Mouse (Mus musculus) lung, postnatal 0 days (tissue): Measurements from ENCODE around the gene Slc18b1. TPM values are rescaled to one million over a fixed set of nuclear protein-coding genes. Genes with fewer than 3 reads are reported as not detected.

Source experiments
- ATAC-seq: fragments of 200-750 bp; cut with Nextera tagmentation; 2 replicates; pipeline ENCODE4 v1.8.0; 2017; ENCODE audit warnings: moderate library complexity
- DNase-seq: peaks from one replicate; pipeline ENCODE4 v3.0.0-alpha.2; 2016; ENCODE audit warnings: low spot score
- H3K27ac ChIP-seq: fragments of 300-500 bp; sonication (generic); 2 replicates; pipeline ENCODE4 v1.5.1; 2014; ENCODE audit warnings: antibody characterized with exemption, mild to moderate bottlenecking, low read length, mixed read lengths
- H3K27me3 ChIP-seq: fragments of 300-500 bp; sonication (generic); replicated peaks from 2 replicates; pipeline ENCODE4 v1.6.1; 2014; ENCODE audit warnings: low read length, mixed read lengths; ENCODE audit not compliant: insufficient read depth
- H3K36me3 ChIP-seq: fragments of 300-500 bp; sonication (generic); 2 replicates; pipeline ENCODE4 v1.6.1; 2014; ENCODE audit warnings: low read length, mixed read lengths; ENCODE audit not compliant: insufficient read depth
- H3K4me1 ChIP-seq: fragments of 300-500 bp; sonication (generic); 2 replicates; pipeline ENCODE4 v1.6.1; 2014; ENCODE audit warnings: antibody characterized with exemption, low read depth, low read length, mixed read lengths; ENCODE audit not compliant: insufficient read depth
- H3K4me2 ChIP-seq: fragments of 300-500 bp; sonication (generic); replicated peaks from 2 replicates; pipeline ENCODE4 v1.6.1; 2014; ENCODE audit warnings: low read depth, mild to moderate bottlenecking, low read length, moderate library complexity, mixed read lengths
- H3K4me3 ChIP-seq: fragments of 300-500 bp; sonication (generic); 2 replicates; pipeline ENCODE4 v1.5.1; 2014; ENCODE audit warnings: low read depth, low read length
- H3K9ac ChIP-seq: fragments of 300-500 bp; sonication (generic); replicated peaks from 2 replicates; pipeline ENCODE4 v1.6.1; 2014; ENCODE audit warnings: low read depth, mild to moderate bottlenecking
- H3K9me3 ChIP-seq: fragments of 300-500 bp; sonication (generic); 2 replicates; pipeline ENCODE4 v1.6.1; 2016; ENCODE audit warnings: low read length, mixed read lengths
- CTCF ChIP-seq: IDR thresholded peaks from 2 replicates; pipeline ENCODE4 v1.5.1; 2016; ENCODE audit warnings: antibody characterized with exemption, mild to moderate bottlenecking
- EP300 ChIP-seq: IDR thresholded peaks from 2 replicates; pipeline ENCODE4 v1.6.1; 2016; ENCODE audit warnings: antibody characterized with exemption, mild to moderate bottlenecking, control low read depth
- whole genome bisulfite sequencing: fragments of 180-500 bp; shearing (Covaris S2); extraction: QIAGEN DNeasy Blood & Tissue Kit; methylation state at CpG from one replicate; pipeline ENCODE4 v1.1.7; 2014; 5-methylcytosine and 5-hydroxymethylcytosine counted together
- polyA plus RNA-seq: library from polyadenylated mRNA; unstranded; fragments of >200 nt; fragmentation: Nextera tagmentation; extraction: Ambion mirVana; gene quantifications from 2 replicates; pipeline ENCODE4 v1.2.1, GENCODE M21; 2015

The Slc18b1 gene
- polyA plus RNA-seq, 1 experiment from 2014 or later: 8.3 TPM

GRCm38 (mm10) chr10:23838910-23839309 lies 42.1 kb downstream of the Slc18b1 start:
- Histone ChIP-seq H3K4me3 (no peak overlapping the region), H3K9ac (no peak overlapping the region), H3K4me1 (no peaks in the 10 kb centered on the region), H3K27ac (no peak overlapping the region), H3K27me3 (no peaks in the 10 kb centered on the region), H3K36me3 (no peaks in the 10 kb centered on the region), H3K9me3 (no peaks in the 10 kb centered on the region), H3K4me2 (no peak overlapping the region)
- ATAC-seq (no peak), DNase-seq (no peak)
- no peak for TF ChIP-seq EP300
- TF ChIP-seq CTCF: no peak
- WGBS: 91% methylated on average over 3 of the region's 3 CpGs

- TF ChIP-seq CTCF (peak; percentile 31; the same call in 1 of the 2 replicates), EP300 (no peak)
- Histone ChIP-seq H3K9me3 (no peaks in the 10 kb centered on the region), H3K9ac (no peak overlapping the region), H3K36me3 (no peaks in the 10 kb centered on the region), H3K4me2 (no peak overlapping the region), H3K4me1 (no peaks in the 10 kb centered on the region), H3K27me3 (no peaks in the 10 kb centered on the region), H3K27ac (no peak overlapping the region), H3K4me3 (no peak overlapping the region)
- DNase-seq (peak; percentile 46), ATAC-seq (peak; percentile 50)
- WGBS: 38% methylated on average over 9 of the region's 9 CpGs
Measured at GRCm38 (mm10) chr10:23839368-23839767, 42.6 kb downstream of the Slc18b1 start.

- no peak overlapping the region for H3K9ac ChIP-seq
- no peaks in the 10 kb centered on the region for H3K4me1 ChIP-seq
- no peaks in the 10 kb centered on the region for H3K9me3 ChIP-seq
- WGBS: 71% methylated on average over 4 of the region's 4 CpGs
- no peak overlapping the region for H3K4me3 ChIP-seq
- H3K36me3 ChIP-seq: no peaks in the 10 kb centered on the region
- no peak for ATAC-seq
- TF ChIP-seq CTCF (no peak), EP300 (no peak)
- DNase-seq: no peak
- no peaks in the 10 kb centered on the region for H3K27me3 ChIP-seq
- H3K4me2 ChIP-seq: no peak overlapping the region
- H3K27ac ChIP-seq: no peak overlapping the region
Measured at GRCm38 (mm10) chr10:23840496-23840895, 43.7 kb downstream of the Slc18b1 start.

- Histone ChIP-seq H3K9me3 (no peaks in the 10 kb centered on the region), H3K27me3 (no peaks in the 10 kb centered on the region), H3K4me1 (peaks cover 4% of the 10 kb centered on the region; the same call in 1 of the 2 replicates), H3K4me3 (no peak within 1 kb of the TSS), H3K36me3 (no peaks in the 10 kb centered on the region), H3K27ac (peak within 1 kb of the TSS; percentile 80), H3K9ac (no peak within 1 kb of the TSS), H3K4me2 (peak within 1 kb of the TSS; percentile 30)
- ATAC-seq: peak; percentile 61
- TF ChIP-seq CTCF (no peak), EP300 (peak; percentile 68)
- 28% methylated on average over 4 of the region's 4 CpGs for WGBS
- DNase-seq: peak; percentile 84
Measured at GRCm38 (mm10) chr10:23851228-23851912, 54.6 kb downstream of the Slc18b1 start, which contains the start of gene Vnn3. TSS of gene Vnn3 (plus strand) at chr10:23851462.

- H3K27me3 ChIP-seq: no peaks in the 10 kb centered on the region
- H3K27ac ChIP-seq: peak overlapping the region; percentile 80
- H3K36me3 ChIP-seq: no peaks in the 10 kb centered on the region
- H3K4me3 ChIP-seq: no peak overlapping the region
- no peak overlapping the region for H3K9ac ChIP-seq
- TF ChIP-seq CTCF: no peak
- TF ChIP-seq EP300: peak; percentile 80
- ATAC-seq (peak; percentile 83), DNase-seq (peak; percentile 89)
- peak overlapping the region; percentile 30 for H3K4me2 ChIP-seq
- no peaks in the 10 kb centered on the region for H3K9me3 ChIP-seq
- WGBS: 54% methylated on average over 2 of the region's 2 CpGs
- H3K4me1 ChIP-seq: peaks cover 4% of the 10 kb centered on the region; the same call in 1 of the 2 replicates
Measured at GRCm38 (mm10) chr10:23852096-23852495, 55.3 kb downstream of the Slc18b1 start.

- 68% methylated on average over 9 of the region's 9 CpGs for WGBS
Measured at GRCm38 (mm10) chr10:23864362-23865312, 67.9 kb downstream of the Slc18b1 start.

More at GRCm38 (mm10) chr10:23864362-23865312, 67.9 kb downstream of the Slc18b1 start:
- DNase-seq (no peak), ATAC-seq (no peak)
- no peak overlapping the region for H3K9ac ChIP-seq
- no peaks in the 10 kb centered on the region for H3K9me3 ChIP-seq
- no peak for TF ChIP-seq CTCF
- TF ChIP-seq EP300: no peak
- no peak overlapping the region for H3K4me2 ChIP-seq
- H3K27me3 ChIP-seq: no peaks in the 10 kb centered on the region
- no peaks in the 10 kb centered on the region for H3K36me3 ChIP-seq
- H3K4me1 ChIP-seq: no peaks in the 10 kb centered on the region
- H3K4me3 ChIP-seq: no peak overlapping the region
- no peak overlapping the region for H3K27ac ChIP-seq

Other genes with a start within 250 kb of the Slc18b1 start
- gene Rps12, start 9.7 kb upstream of the Slc18b1 start, polyA plus RNA-seq: 142 and 152 TPM in 2 replicates
- 17.2 and 18.5 TPM in 2 replicates for gene Vnn3, start 54.5 kb downstream of the Slc18b1 start, polyA plus RNA-seq
- 45.4 and 67.5 TPM in 2 replicates for gene Vnn1, start 97.7 kb downstream of the Slc18b1 start, polyA plus RNA-seq
- not detected in 2 replicates for gene Taar1, start 123.4 kb downstream of the Slc18b1 start, polyA plus RNA-seq
- 0.16 TPM in 1 of 2 replicates, not detected in the other for gene Taar2, start 141.6 kb downstream of the Slc18b1 start, polyA plus RNA-seq
- gene Taar3, start 152.6 kb downstream of the Slc18b1 start, polyA plus RNA-seq: not detected in 2 replicates
- not detected in 2 replicates for gene Taar4, start 163.5 kb downstream of the Slc18b1 start, polyA plus RNA-seq
- not detected in 2 replicates for gene Taar5, start 173.7 kb downstream of the Slc18b1 start, polyA plus RNA-seq
- not detected in 2 replicates for gene Taar6, start 188.7 kb downstream of the Slc18b1 start, polyA plus RNA-seq
- not detected in 2 replicates for gene Taar7a, start 196.5 kb downstream of the Slc18b1 start, polyA plus RNA-seq
- not detected in 2 replicates for gene Taar7b, start 203.0 kb downstream of the Slc18b1 start, polyA plus RNA-seq
- gene Taar7d, start 230.2 kb downstream of the Slc18b1 start, polyA plus RNA-seq: not detected in 2 replicates
- not detected in 2 replicates for gene Taar7e, start 240.6 kb downstream of the Slc18b1 start, polyA plus RNA-seq